Mouse (Mus musculus) gonadal fat pad, adult 2 months (tissue): ENCODE results near the gene Rhebl1. TPM values are rescaled to one million over a fixed set of nuclear protein-coding genes. Genes with fewer than 3 reads are reported as not detected.

Experiments
- DNase-seq: peaks from one replicate; pipeline ENCODE4 v3.0.0-alpha.2; 2012; ENCODE audit warnings: low read depth
- polyA plus RNA-seq: library from polyadenylated mRNA; depleted of rRNA; stranded (reverse); fragments of >200 nt; gene quantifications from 2 replicates; pipeline ENCODE4 v1.2.3, GENCODE M21; 2012

Gene Rhebl1
- polyA plus RNA-seq, 1 experiment, result 3.2 TPM

DNA sequence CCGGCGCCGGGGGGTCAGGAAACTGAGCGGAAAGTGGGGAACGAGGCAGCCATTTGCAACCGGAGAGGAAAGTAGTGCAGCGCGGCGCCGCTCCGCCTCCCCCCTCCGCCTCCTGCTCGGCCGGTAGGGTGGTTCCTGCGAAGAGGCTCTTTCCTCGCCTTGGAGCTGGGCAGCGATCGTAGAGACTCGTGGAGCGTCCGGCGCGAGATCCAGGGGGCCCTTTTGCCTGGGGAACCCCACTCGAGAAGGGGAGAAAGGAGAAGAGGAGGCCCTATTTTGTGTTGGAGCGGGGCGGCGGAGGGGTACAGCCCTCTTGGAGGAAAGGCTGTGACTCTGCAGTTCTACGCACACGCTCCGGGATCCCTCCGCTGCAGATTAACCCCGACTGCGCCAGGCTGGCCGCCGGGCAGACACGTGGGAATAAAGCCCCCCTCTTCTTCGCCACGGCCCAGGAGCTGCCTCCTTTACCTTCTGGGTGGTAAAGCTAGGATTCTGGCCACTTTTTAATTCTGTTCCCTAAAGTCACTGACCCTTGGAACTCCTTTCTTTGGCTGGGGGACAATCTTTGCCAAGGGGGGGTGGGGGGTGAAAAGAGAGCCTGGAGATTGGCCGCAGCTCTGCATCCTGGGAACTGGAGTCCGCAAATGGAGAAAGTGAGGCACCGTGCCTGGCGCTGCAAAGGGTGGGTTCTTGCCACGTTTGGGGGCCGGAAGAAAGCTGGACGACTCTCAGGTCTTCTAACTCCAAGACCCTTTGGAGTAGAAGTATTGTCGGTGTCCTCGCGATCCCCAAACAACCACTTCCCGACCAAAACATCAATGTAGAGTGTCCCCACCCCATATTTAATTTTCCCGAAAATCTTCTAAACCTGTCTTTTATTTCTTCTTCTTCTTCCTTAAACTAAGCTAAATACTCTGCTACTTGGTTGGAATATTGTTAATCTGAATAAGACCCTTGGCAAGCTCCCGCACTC is 22.1 kb downstream of the Rhebl1 start:
- peak; percentile 86 for DNase-seq

DNA sequence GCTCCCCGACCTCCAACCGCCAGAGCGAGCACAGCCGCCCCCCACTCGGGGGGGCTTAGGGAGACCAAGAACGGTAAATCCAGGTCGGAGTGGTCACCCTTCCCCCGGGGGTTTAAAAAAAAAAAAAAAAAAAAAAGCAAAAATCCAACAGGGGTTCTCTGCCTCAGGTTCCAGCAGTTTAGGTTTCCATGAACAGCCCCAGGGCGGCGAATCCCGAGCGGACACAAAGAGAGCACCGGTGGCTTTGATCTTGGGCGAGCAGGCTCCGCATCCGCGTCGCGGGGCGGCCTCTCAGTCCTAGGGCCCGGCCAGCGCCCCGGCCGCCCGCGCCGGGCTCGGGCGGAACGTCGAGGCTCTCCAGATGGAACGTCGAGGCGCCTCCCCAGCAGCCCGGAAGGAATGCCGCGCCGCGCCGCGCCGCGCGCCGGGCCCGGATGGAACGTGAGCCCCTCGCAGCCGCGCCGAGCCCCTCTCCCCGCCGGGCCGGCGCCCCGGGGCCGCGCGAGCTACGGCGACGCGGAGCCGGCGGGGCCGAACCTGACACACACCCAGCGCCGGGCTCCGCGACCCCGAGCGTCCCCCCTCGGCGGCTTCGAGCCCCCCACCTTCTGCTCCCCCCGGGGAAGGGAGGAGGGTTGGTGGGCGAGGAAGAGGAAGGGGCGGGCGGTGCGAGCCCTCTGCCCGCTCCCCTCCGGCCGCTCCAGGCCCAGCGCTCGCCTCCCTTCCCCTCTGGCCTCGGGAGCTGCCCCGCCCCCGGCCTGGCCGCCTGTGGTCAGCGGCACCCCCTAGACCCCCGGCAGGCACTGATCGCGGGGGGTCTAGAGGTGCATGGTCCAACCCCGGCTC is 23.0 kb downstream of the Rhebl1 start, which contains the start of gene Kmt2d:
Gene Kmt2d (minus strand): TSS at position 135 of the 846 bp plus-strand sequence.
- no peak for DNase-seq

- DNase-seq, result no peak
Observed at GRCm38 (mm10) chr15:98870179-98871069, 23.9 kb downstream of the Rhebl1 start.

DNA sequence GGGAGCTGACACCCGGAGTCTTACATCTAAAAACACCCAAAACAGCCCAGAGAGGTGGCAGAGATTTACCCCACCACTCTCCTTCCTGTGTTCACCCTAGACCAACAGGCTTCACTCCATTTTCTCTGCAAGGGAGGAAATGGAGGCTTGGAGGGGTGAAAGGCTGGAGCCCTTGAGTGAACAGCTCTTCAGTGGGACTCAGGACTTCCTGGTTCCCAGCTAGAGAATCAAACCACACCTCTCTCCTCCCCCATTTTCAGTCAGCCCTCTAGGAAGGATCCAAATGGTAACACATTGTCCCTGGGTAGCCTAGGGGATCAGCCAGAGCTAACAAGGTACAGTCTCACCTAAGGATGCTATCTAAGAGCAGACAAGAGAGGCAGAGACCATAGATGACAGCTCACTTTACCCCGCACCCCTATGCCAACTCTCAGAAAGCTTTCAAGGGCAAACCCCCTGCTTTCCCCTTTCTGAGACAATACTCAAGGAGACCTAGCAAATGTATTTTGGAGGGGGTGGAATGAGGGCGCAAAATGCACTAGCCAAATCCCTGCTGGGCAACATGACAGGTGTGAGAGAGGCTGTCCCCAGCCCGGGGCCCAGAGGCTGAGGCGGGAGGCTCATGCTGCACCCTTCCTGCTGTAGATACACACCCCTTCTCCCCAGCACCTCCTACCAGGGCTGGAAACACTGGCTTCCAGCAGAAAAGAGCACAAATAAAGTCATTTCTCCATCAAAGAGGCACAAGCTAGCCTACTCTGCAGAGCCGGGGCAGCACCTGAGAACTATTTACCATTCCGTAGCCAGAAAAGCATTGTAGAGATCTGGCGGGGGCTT is 24.8 kb downstream of the Rhebl1 start:
- DNase-seq, result no peak

DNA sequence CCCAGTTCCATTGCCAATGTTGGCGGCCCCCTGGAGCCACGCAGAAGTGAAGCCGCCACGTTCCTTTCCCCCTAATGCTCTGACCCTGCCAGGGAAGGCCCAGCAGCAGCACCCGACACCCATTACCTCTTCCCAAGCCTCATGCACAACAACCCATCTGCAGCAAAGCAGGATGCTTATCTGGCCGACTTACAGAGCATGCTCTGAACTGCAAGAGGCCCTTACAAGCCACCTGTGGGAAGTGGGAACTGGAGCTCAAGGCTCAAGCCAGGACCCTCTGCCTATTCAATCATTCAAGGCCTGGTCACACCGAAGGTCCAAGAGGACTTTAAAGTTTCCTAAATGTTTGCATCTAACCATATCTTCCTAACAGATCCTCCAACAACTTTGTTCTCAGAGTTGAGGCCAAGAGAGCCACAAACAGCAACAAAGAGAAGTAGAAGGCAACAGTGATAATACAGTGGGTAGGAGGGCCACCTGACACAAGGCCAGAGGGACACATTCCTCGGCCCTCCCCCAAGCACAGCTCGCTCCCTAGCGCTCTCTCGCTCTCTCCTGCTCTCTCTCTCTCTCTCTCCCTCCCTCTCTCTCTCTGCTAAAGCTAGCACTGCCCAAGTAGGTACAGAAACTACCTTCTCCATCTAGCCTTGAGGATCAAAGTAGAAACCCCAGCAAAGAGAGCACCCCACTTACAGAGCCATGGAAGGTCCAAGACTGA is 25.8 kb downstream of the Rhebl1 start:
- DNase-seq, result no peak

DNA sequence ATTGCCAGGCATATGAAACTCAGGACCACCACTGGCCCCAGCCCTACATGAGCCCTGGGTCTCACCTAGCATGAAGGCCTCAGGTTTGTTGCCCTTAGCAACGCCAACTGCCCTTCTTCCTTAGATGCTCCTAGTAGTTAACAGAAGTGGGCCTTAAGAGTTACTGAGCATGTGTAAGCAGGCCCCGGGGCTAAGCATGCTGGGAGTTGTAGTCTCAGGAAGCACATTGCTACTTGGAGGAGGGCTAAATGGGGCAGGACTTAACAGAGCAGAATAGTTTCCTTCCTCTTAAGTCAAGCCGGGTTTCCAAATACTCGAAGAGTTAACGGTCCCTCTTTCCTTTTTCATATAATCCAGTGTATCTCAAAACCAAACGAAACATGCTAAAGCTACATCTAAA is 27.0 kb downstream of the Rhebl1 start:
- no peak for DNase-seq

GRCm38 (mm10) chr15:98866501-98866900 is 27.8 kb downstream of the Rhebl1 start:
- no peak for DNase-seq

DNA sequence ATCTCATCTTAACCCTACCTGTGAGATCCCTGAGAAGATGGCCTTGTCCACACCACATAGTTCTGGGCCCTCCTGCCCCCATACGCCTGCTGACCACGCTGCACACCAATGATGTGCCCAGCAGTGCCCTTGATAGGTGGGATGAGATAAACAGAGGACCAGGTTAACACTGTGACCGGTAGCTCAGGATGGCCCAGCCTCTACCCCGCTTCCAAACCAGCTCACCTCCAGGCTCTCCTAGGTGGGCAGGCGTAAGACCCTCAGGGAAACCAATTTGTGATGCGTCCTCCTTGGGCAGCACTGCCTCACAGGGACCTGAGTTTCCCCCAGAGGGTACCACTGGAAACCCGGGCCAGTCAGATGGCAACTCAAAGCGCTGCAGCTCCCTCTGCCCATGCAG is 28.6 kb downstream of the Rhebl1 start:
- no peak for DNase-seq

GRCm38 (mm10) chr15:98864951-98865350 is 29.4 kb downstream of the Rhebl1 start:
- DNase-seq, result no peak

DNA sequence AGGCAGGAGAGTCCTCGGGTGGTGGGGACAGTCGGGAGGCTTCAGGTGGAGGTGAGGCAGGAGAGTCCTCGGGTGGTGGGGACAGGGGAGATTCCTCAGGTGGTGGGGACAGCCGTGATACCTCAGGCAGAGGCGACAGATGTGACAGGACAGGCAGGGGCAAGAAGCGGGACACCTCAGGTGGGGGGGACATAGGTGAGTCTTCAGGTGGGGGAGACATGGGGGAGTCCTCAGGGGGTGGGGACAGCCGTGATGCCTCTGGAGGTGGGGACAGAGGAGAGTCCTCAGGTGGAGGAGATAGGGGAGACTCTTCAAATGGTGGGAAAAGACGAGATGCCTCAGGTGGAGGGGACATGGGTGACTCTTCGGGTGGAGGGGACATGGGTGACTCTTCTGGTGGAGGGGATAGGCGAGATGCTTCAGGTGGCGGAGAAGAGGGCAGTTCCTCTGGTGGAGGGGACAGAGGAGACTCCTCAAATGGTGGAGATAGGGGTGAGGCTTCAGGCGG is 30.8 kb downstream of the Rhebl1 start:
- DNase-seq, result no peak

DNA sequence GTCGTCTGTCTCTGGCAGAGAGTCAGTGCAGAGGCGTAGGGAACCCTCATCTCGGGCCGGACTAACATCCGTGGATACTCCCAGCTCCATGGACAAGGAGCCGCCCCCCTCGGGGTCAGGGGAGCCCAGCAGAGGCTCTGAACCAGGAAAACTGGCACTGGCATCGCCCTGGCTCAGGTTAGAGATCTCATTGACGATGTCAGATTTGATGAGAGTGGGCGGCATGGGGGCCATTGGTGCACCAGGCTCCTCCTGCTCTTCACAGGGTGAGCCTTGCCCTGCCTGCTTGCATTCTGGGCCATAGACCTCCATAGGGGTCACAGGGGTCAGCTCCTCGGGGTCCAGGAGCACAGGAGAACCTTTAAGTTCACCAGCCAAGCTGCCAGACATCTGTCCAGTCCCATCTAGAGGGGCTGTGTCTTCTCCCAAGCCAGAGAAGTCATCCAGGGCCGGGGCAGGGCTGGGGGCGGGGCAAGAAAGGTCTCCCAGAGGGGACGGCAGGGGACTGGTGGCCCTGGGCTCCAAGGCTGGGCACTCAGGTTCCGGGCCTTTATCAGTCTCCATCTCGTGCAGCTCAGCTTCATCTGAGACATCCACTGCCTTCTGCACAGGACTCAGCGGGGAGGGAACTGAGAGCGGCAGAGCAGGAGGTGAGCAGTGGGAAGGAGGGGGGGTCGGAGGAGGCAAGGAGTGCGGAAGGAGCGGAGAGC is 32.5 kb downstream of the Rhebl1 start:
- DNase-seq, result no peak

- DNase-seq, result no peak
Observed at GRCm38 (mm10) chr15:98860921-98861320, 33.4 kb downstream of the Rhebl1 start.

DNA sequence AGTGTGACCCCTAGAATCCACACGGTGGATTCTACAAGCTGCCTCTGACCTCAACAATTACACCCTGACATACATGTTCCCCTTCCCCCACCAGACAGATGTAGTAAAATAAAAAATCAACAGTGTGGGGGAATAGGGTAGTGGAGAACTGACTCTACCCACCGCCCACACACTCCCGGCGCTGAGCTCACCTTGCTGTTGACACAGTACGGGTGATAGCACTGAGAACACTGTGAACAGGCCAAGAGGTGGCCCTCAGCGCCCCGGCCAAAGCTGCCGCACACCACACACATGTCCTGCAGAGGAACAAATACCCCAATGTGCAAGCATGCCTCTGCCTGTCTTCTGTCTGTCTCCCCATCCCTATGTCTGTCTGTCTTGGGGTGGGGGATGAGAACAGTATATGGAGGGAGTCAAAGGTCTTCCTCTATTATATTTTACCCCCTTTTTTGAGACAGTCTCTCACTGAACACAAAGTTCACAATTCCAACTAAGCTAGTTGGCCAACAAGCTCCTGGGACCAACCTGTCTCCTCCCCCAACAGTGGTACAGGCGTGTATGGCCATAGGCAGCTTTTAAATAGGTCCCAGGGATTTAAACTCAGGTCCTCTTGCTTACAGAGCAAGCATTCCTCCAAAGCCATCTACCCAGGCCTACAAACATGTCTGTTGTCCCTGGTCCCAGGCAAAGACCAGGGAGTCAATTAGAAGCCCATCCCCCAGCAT is 34.9 kb downstream of the Rhebl1 start:
- no peak for DNase-seq

DNA sequence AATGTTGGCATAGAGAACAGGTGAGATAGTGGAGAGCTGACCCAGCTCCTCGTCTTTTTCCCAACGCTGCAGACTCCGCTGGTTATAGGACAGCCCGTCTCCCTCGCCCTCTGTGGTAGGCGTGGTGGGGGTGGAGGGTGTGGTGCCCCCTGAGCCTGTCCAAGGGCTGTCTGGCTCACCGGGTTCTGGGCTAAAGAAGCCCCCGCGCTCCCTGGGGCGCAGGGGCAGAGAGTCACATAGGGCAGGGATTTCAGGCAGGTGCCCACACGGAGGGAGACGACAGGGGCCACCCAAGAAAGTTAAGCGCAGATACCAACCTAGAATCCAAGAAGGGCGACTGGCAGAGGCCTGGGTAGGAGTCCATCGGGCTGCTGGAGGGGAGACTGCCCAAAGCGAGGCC is 40.1 kb downstream of the Rhebl1 start:
- DNase-seq, result no peak

- no peak for DNase-seq
Observed at GRCm38 (mm10) chr15:98853161-98853937, 41.0 kb downstream of the Rhebl1 start.

DNA sequence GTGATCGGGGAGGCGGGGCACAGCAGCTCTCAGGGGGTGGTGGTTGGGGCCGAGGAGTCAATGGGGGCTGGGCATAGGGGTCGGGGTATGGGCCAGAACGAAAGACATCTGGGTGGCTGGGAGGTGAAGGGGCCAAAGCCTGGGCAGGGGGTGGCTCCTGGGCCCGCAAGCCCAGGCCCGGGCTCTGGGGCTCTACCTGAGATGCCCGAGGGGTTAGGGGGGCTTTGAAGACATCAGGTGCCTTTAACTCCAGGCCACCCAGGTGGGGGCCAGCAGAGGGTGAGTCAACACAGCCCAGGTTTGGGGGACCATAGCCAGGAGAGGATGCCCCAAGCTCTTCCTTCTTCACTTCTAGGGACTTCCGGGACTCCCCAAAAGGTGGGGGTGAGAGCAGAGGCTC is 41.6 kb downstream of the Rhebl1 start:
- DNase-seq, result no peak

- no peak for DNase-seq
Observed at GRCm38 (mm10) chr15:98852071-98852470, 42.3 kb downstream of the Rhebl1 start.
